Mouse (Mus musculus) frontal cortex, postnatal 36 days (tissue): ENCODE results near the gene Pthlh.

Source experiments
- DNase-seq, 2 experiments: peaks; one replicate each; pipeline ENCODE4 v3.0.0; 2022; ENCODE audit warnings: low spot score in 2 of 2

The Pthlh gene

DNA sequence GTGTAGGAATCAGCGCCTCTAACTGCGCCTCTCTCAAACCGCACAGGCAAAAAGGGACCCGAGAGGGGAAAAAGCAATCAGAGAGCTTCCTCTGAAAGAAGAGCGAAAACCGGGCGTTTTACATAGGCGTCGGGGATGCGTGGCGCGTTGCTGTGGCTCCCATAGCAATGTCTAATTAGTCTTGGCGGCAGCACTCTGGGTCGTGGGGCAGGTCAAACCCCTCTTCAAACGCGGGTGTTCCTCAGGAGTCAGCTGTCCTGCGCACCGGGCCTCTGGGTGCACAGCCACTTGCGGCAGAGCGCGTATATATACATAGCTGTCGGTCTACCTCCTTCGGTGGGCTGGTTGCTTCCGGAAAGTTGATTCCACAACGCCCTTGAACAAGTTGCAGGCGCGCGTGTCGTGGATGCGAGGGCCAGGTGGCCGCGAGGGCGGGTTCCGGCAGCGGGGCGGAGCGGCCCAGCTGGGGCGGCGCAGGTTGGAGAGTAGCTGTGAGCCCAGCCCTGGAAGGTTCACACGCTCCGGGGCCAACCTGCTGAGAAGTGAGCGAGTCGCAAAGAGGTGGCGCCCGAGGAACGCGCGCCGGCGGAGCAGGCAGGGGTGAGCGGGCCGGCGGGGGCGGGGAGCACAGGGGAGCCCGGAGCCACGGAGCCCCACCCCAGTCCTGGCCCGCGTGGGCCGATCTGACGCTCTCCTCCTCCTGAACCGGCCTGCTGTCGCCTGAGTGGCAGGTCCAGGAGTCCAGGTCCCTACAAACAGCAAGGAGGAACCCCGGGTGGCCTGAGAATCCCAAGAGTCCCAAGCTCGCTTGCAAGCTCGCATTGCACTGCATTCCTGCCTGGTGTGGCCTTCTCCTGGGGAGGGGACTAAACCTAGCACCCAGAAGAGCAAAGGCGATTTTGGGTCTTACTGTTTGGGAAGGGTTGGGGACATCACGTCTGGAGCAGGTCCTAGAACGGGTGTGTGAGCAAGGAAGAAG, at the start of gene Pthlh:
Gene Pthlh, minus strand, starts transcription at position 597 of the 979 bp plus-strand sequence.
- peak; percentile 35 to 40 for DNase-seq

GRCm38 (mm10) chr6:147313331-147313730, 49.3 kb upstream of the Pthlh start:
- DNase-seq = no peak

- no peak for DNase-seq
Measured at GRCm38 (mm10) chr6:147310435-147310978, 46.5 kb upstream of the Pthlh start.

DNA sequence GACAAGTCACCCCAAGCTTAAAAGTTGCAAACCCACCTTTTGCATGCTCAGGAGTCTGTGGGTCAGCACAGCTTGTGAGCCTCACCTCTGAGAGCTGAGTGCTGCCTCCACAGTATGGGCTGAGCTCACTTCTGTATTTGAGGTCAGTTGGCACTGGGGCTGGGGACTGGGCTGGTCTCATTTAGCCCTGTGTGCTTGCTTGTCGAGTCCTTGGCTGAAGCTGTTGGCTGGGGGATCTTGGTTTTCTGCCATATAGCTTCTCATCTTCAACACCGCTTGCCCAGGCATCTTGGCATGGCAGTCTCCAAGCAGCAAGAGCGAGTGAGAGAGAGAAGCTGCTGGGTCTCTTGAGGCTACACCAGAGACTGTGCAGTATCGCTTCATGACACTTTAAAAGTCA, 46.1 kb upstream of the Pthlh start:
- DNase-seq = peak in 1 of 2 experiments; percentile 14

DNA sequence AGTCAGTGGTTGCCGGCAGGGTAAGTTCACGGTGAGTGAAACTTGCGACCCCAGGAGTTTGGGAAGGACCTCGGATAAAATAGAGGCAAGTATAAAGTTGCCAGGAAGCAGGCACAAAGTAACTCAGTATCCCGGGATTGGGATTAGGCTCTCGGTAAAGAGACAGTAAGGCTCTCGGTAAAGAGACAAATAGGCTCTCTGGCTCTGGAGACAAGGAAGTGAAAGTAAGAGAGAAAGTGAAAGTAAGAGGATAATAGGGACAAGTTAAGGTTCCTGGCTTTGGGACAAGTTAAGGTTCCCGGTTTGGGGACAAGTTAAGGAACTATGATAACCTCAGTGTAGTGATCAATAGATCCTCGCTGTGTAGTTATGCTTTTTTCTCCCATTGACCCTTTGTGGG, 40.3 kb upstream of the Pthlh start:
- DNase-seq = peak in 1 of 2 experiments; percentile 8

DNA sequence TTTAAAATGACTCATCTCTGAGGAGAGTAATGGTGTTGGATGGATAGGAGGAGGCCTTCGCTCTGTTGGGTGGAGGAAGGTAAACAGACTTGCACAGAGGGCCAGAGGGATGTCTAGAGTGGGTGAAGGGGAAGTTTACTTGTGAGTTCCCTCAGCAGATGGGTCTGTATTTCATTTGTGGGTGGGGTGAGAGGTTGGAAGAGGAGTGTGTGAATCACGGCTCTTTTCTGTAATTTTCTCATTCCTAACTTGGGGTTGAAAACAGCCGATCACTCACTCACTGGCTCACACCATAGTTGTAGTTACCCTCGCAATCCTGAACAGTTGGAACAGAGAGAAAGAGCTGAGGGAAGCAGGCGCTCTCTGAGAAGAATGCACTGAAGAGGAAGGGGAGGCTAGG, 35.6 kb upstream of the Pthlh start:
- DNase-seq = peak; percentile 30 to 38

- no peak for DNase-seq
Measured at GRCm38 (mm10) chr6:147279309-147279708, 15.3 kb upstream of the Pthlh start.

GRCm38 (mm10) chr6:147268143-147268790, 4.3 kb upstream of the Pthlh start:
- no peak for DNase-seq

DNA sequence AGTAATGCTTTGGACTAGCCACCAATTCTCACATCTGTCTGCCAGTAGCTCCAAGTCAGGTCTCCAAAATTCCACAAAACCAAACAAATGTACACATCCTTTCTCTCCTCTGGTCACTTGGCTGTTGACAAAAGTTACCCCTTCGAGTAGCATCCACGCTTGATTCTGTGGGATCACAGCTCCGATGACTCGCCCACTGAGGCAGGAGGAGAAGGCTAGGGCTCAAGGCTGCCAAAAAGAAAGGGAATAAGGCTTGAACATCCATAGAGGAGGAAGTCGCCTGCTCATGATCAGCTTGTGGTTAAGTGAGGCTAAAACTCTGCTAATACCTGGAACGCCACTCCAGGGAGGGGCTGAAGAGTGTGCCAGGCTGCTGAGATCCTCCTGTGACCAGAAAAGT, 2.5 kb upstream of the Pthlh start:
- no peak for DNase-seq

GRCm38 (mm10) chr6:147263178-147263577, 805 bp downstream of the Pthlh start:
- peak in 1 of 2 experiments; percentile 32 for DNase-seq

GRCm38 (mm10) chr6:147261616-147262015, 2.4 kb downstream of the Pthlh start:
- DNase-seq = no peak

DNA sequence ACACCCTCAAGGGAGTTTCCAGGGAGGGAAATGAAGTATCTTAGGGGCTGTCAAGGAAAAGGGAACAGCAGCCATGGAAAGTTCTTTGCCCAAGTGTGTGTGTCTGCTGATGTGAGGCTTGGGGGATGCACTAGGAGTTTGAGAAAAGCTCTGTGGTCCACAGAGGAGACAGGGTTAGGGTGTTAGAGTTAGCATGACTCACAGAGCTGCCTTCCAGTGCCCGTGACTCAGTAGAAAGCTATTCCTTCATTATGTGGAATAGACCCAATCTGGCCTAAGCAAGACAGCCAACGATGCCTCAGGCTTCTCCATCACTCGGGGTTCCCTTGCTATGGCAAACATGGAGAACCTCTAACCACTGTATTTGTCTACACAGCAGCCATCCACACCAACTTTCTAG, 3.2 kb downstream of the Pthlh start:
- DNase-seq = no peak

DNA sequence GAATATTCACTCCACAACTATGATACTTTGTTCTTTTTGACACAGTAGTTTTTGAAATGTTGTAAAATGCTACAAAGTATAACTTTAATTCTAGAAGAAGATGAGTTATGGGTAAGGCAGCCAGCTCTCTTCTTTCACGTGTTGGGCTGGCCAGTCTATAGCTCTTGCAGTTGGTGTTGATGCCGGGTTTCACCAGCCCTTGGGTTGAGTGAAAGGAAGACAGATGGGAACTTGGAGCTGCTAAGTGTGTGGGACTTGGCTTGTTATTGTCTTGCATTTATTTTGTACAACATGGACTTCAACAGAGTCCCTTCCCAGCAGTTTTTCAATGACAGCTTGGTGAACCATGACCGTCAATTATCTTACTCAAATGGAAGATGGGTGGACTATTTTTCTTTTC, 16.2 kb downstream of the Pthlh start:
- DNase-seq = no peak

DNA sequence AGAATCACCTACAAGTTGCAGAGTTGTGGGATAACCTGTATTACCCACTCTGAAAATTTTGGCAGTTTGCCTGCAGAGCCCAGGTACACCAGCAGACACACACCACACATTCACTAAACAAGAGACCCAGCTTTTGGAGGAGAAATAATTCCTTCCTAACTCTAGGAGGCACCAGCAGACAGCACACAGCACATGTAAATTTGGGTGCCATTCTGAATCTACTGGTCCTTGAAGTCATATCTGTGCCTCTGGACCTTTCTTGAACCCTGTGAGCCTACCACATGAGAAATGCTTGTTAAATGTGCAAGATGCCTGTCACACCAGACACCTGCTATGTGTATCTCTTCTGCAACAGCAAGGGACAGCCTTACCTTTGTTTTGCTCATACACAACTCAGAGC, 19.7 kb downstream of the Pthlh start:
- DNase-seq = no peak

DNA sequence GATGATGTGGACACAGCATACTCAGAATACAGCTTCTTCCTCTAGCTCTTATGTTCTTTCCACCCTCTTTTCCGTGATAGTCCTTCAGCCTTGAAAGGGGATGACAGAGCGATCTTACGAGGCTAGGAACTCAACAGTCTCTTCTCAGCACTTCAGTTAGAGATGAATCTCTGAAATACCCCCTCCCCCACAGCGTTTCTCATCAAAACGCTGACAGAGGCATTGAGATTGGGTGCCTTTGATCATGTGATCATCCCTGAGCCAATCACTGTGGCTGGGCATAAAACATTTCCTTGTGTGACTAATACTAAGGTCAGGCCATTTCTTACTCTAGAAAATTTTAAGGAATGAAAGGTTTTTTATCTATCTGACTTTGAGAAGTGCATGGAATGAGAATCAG, 20.3 kb downstream of the Pthlh start:
- no peak for DNase-seq

DNA sequence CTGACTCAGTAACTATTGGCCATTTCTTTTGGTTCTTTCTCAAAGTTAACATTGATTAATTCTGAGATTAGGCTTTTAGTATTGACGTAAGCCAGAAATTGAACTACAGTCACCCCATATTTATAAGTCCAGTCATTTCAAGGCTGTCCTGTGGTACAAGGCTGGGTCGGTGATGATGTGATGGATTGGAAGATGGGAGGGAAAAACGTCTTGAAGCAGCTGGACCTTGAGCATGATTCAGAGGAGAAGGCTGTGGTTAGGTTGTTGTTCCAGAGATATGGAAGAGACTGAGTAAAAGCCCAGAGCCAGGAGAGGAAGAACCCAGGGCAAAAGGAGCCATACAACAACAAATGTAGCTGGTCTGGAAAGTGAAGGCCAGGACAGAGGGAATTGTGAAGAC, 22.4 kb downstream of the Pthlh start:
- no peak for DNase-seq

DNA sequence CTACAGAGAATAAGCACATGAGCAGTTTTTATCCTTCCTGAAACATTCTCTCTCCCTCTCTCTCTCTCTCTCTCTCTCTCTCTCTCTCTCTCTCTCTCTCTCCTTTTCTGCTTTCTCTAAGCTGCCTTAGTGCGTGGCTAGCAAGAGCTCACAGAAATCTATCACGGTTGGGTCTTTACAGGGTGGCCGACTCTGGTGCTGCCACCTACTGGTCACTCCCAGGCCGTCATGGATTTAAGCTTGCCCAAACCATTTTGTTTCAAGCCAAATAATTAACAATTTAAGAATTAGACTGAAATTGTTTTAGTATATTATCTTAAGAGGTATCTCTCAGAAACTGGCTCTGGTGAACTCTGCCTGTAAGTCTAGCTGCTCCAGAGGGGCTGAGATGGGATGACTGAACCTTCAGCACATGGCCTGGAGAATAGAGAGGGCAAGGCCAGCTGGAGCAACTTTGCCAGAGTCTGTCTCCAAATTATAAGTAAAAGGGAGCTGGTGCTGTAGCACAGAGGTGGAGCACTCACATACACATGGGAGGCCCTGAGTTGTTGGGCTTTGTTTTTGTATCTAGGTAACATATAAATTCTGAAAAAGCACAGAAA, 23.7 kb downstream of the Pthlh start:
- DNase-seq = peak; percentile 45 to 48

DNA sequence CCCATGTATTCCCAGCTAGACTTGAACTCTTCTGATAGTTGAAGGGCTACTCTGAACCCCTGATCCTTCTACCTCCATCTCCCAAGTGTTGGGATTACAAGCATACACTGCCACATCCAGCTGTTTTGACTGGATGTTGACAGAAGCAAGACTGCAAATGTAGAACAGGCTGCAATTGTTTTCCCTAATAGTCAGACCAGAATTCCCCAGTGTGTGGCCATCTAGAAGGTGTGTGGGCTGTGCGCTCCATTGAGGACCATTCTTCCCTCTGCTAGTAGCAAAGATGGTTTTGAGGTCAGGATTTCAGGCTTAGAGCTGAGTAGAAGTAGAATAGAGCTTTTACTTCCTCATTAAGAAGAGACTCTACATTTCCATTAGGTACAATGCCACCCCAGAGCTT, 37.3 kb downstream of the Pthlh start:
- no peak for DNase-seq

- DNase-seq = peak; percentile 2 to 12
Measured at GRCm38 (mm10) chr6:147219099-147219498, 44.9 kb downstream of the Pthlh start.

- DNase-seq = no peak
Measured at GRCm38 (mm10) chr6:147216156-147216555, 47.8 kb downstream of the Pthlh start.

GRCm38 (mm10) chr6:147207821-147208330, 56.1 kb downstream of the Pthlh start:
- DNase-seq = no peak
